Mouse (Mus musculus) midbrain, embryonic 12.5 days (tissue): ENCODE measurements around the gene Cxcr6. TPM values are rescaled to one million over a fixed set of nuclear protein-coding genes. Genes with fewer than 3 reads are reported as not detected.

Experiments used
- ATAC-seq: fragments of 200-750 bp; cut with Nextera tagmentation; 2 replicates; pipeline ENCODE4 v1.8.0; 2017; ENCODE audit warnings: low read depth, moderate TSS enrichment, moderate library complexity; ENCODE audit not compliant: low FRiP score
- H3K27ac ChIP-seq: fragments of 300-500 bp; sonication (generic); replicated peaks from 2 replicates; pipeline ENCODE4 v1.5.1; 2016; ENCODE audit warnings: mild to moderate bottlenecking
- H3K27me3 ChIP-seq: fragments of 300-500 bp; sonication (generic); 2 replicates; pipeline ENCODE4 v1.6.1; 2016; ENCODE audit warnings: mild to moderate bottlenecking
- H3K36me3 ChIP-seq: fragments of 300-500 bp; sonication (generic); 2 replicates; pipeline ENCODE4 v1.6.1; 2016
- H3K4me1 ChIP-seq: fragments of 300-500 bp; sonication (generic); 2 replicates; pipeline ENCODE4 v1.6.1; 2016
- H3K4me2 ChIP-seq: fragments of 300-500 bp; sonication (generic); replicated peaks from 2 replicates; pipeline ENCODE4 v1.6.1; 2016; ENCODE audit warnings: mild to moderate bottlenecking, moderate library complexity
- H3K4me3 ChIP-seq: fragments of 300-500 bp; sonication (generic); 2 replicates; pipeline ENCODE4 v1.5.1; 2016; ENCODE audit warnings: mild to moderate bottlenecking
- H3K9ac ChIP-seq: fragments of 300-500 bp; sonication (generic); replicated peaks from 2 replicates; pipeline ENCODE4 v1.6.1; 2016; ENCODE audit warnings: mild to moderate bottlenecking, moderate library complexity
- H3K9me3 ChIP-seq: fragments of 300-500 bp; sonication (generic); 2 replicates; pipeline ENCODE4 v1.6.1; 2016; ENCODE audit warnings: mild to moderate bottlenecking
- WGBS: fragments of 180-500 bp; shearing (Covaris S2); methylation state at CpG from one replicate; pipeline ENCODE4 v1.1.7; 2016; 5-methylcytosine and 5-hydroxymethylcytosine counted together
- polyA plus RNA-seq: library from polyadenylated mRNA; unstranded; fragments of >200 nt; fragmentation: Nextera tagmentation; extraction: Ambion mirVana; gene quantifications from 2 replicates; pipeline ENCODE4 v1.2.1, GENCODE M21; 2016

The Cxcr6 gene
- polyA plus RNA-seq, 1 experiment from 2014 or later = 0.24 TPM

- H3K4me2 ChIP-seq = no peak overlapping the region
- ATAC-seq = no peak
- H3K4me3 ChIP-seq = no peak overlapping the region
- WGBS = 85% methylated on average over 2 of the region's 2 CpGs
- H3K36me3 ChIP-seq = no peaks in the 10 kb centered on the region
- no peak overlapping the region for H3K27ac ChIP-seq
- no peak overlapping the region for H3K9ac ChIP-seq
- H3K27me3 ChIP-seq = 0 out of 2 replicates have a peak, but pooled peaks cover 3% of the 10 kb centered on the region
- no peaks in the 10 kb centered on the region for H3K4me1 ChIP-seq
- H3K9me3 ChIP-seq = no peaks in the 10 kb centered on the region
Observed at GRCm38 (mm10) chr9:123856836-123857235, 50.6 kb downstream of the Cxcr6 start.

Other genes starting within 250 kb of the Cxcr6 start
- 0.20 and 0.31 TPM in 2 replicates for gene Slc6a20b, start 173.9 kb upstream of the Cxcr6 start, polyA plus RNA-seq
- 0.20 and 0.48 TPM in 2 replicates for gene Ccr9, start 128.0 kb upstream of the Cxcr6 start, polyA plus RNA-seq
- 2.7 and 3.0 TPM in 2 replicates for gene Slc6a20a, start 127.6 kb upstream of the Cxcr6 start, polyA plus RNA-seq
- 53.1 and 55.5 TPM in 2 replicates for gene Lztfl1, start 88.8 kb upstream of the Cxcr6 start, polyA plus RNA-seq
- 11.2 and 11.6 TPM in 2 replicates for gene Fyco1, start 45.4 kb downstream of the Cxcr6 start, polyA plus RNA-seq
- not detected in 2 replicates for gene Xcr1, start 55.6 kb downstream of the Cxcr6 start, polyA plus RNA-seq
- 0.72 and 1.6 TPM in 2 replicates for gene Ccr1, start 162.2 kb downstream of the Cxcr6 start, polyA plus RNA-seq
- gene Ccr1l1, start 171.9 kb downstream of the Cxcr6 start, polyA plus RNA-seq = not detected in 2 replicates
- 0.06 and 0.13 TPM in 2 replicates for gene Ccr3, start 215.5 kb downstream of the Cxcr6 start, polyA plus RNA-seq